Mouse (Mus musculus) lung, postnatal 0 days (tissue): ENCODE results near the gene Maged1.

Source experiments
- CTCF ChIP-seq: IDR thresholded peaks from 2 replicates; pipeline ENCODE4 v1.5.1; 2016; ENCODE audit warnings: antibody characterized with exemption, mild to moderate bottlenecking
- EP300 ChIP-seq: IDR thresholded peaks from 2 replicates; pipeline ENCODE4 v1.6.1; 2016; ENCODE audit warnings: antibody characterized with exemption, mild to moderate bottlenecking, control low read depth

- TF ChIP-seq CTCF (no peak), EP300 (no peak)
Measured at GRCm38 (mm10) chrX:94545941-94546340, 4.0 kb upstream of the Maged1 start.
